ENCODE assay signal across 8 mouse cellular contexts in the genomic region with DNA sequence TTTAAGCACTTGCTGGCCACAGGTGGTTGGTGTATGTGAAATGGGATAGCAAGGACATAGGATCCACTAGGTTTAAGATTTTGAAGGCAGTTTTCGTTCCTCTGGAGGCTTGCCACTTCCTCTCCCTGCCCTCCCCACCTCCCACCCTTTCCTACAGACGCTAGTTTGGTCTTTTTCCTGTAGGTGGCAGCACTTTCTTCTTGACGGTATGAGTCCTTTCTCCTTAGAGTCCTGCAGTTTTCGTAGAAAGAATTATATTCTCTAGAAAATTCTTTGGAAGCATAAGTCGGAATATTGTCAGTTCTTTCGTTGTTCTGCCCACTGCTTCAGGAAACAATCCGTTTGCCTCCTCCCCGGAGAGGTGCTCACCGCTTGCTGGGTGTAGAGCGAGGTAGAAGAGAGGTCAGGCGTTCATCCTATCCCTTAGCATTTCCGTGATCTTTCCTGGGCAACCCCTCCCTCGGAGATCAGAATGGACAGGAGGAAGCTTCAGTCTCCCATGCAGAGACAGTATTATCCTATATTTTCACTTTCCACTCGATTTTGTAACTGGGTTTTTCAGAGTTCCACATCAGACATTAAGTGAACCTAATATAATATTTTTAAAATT.
A peak's percentile ranks its signal among the peaks of the same experiment; 100 is the strongest.
DNase-seq lines count a peak whose midpoint lies in the region; ATAC-seq and TF ChIP-seq lines count a peak whose summit lies in the region.
"Not testable (repeated sequence)": the region's sequence is repeated elsewhere in the genome, so short reads cannot be mapped to it uniquely, and the experiment has no call there.

No protein-coding gene starts in this region.

- ATAC-seq in forebrain, embryonic 13.5 days = peak; percentile 78
- ATAC-seq in heart, postnatal 0 days (ENCODE audit: insufficient read depth, low read depth) = not testable (repeated sequence)
- ATAC-seq in midbrain, embryonic 13.5 days = peak; percentile 69

- not testable (repeated sequence) for H3K27ac ChIP-seq in forebrain, embryonic 13.5 days; heart, postnatal 0 days (ENCODE audit: low read depth); midbrain, embryonic 13.5 days

- H3K4me3 ChIP-seq in forebrain, embryonic 13.5 days; heart, postnatal 0 days (ENCODE audit: low read depth, low read length); midbrain, embryonic 13.5 days (replicated peaks): not testable (repeated sequence)

- not testable (repeated sequence) for H3K4me1 ChIP-seq in forebrain, embryonic 13.5 days; heart, postnatal 0 days (ENCODE audit: control insufficient read depth, insufficient read depth); midbrain, embryonic 13.5 days (replicated peaks)

- H3K9me3 ChIP-seq in forebrain, embryonic 13.5 days (replicated peaks); heart, postnatal 0 days (replicated peaks; ENCODE audit: control insufficient read depth, low read length); midbrain, embryonic 13.5 days: not testable (repeated sequence)

- not testable (repeated sequence) for H3K27me3 ChIP-seq in forebrain, embryonic 13.5 days; heart, postnatal 0 days (ENCODE audit: control insufficient read depth, insufficient read depth, low read length); midbrain, embryonic 13.5 days

- intact Hi-C loops in left cerebral cortex, postnatal 4 days (cut with DNase I) = not testable (repeated sequence)

- peak overlapping the region; percentile 28; the same call in 1 of the 2 replicates for H3K4me2 ChIP-seq in forebrain, embryonic 13.5 days
- H3K4me2 ChIP-seq in heart, postnatal 0 days (ENCODE audit: low read depth, low read length) = peak overlapping the region; percentile 50
- H3K4me2 ChIP-seq in midbrain, embryonic 13.5 days (replicated peaks) = peak overlapping the region; percentile 38

- H3K9ac ChIP-seq in forebrain, embryonic 13.5 days; heart, postnatal 0 days (replicated peaks; ENCODE audit: low read depth, low read length); midbrain, embryonic 13.5 days (replicated peaks): not testable (repeated sequence)

- WGBS in forebrain, embryonic 13.5 days = 22% methylated on average over 14 of the region's 14 CpGs
- WGBS in heart, postnatal 0 days = 14% methylated on average over 14 of the region's 14 CpGs
- 26% methylated on average over 14 of the region's 14 CpGs for WGBS in midbrain, embryonic 13.5 days

- peak; percentile 42 for TF ChIP-seq CTCF in heart, postnatal 0 days (IDR thresholded peaks at IDR 0.05; ENCODE audit: low read depth)

- DNase-seq in CD4-positive helper T cell, adult 2 months (ENCODE audit: low read depth, low spot score) = peak; percentile 20
- peak; percentile 15 for DNase-seq in cerebellum, adult 11 months
- not testable (repeated sequence) for DNase-seq in heart, postnatal 0 days (ENCODE audit: low spot score)
- peak; percentile 65 for DNase-seq in kidney, adult 9 months
- DNase-seq in left cerebral cortex, postnatal 4 days = peak; percentile 25
- peak; percentile 22 for DNase-seq in right cerebral cortex, postnatal 14 days

- H3K36me3 ChIP-seq in forebrain, embryonic 13.5 days (ENCODE audit: poor library complexity, severe bottlenecking); heart, postnatal 0 days (replicated peaks; ENCODE audit: control insufficient read depth, insufficient read depth, low read length); midbrain, embryonic 13.5 days: not testable (repeated sequence)

- TF ChIP-seq EP300 in heart, postnatal 0 days (IDR thresholded peaks at IDR 0.05; ENCODE audit: low read depth) = not testable (repeated sequence)
